Mouse (Mus musculus) embryonic facial prominence, embryonic 13.5 days (tissue): Measurements from ENCODE around the gene Slc25a28. TPM values are rescaled to one million over a fixed set of nuclear protein-coding genes. Genes with fewer than 3 reads are reported as not detected.

ENCODE experiments used
- ATAC-seq: fragments of 200-750 bp; cut with Nextera tagmentation; 2 replicates; pipeline ENCODE4 v1.8.0; 2017; ENCODE audit warnings: low read depth; ENCODE audit not compliant: insufficient number of reproducible peaks, insufficient read depth, low FRiP score, low TSS enrichment
- H3K27ac ChIP-seq: fragments of 300-500 bp; sonication (generic); 2 replicates; pipeline ENCODE4 v1.5.1; 2015; ENCODE audit warnings: moderate library complexity, mild to moderate bottlenecking, inconsistent platforms
- H3K27me3 ChIP-seq: fragments of 300-500 bp; sonication (generic); 2 replicates; pipeline ENCODE4 v1.6.1; 2015; ENCODE audit warnings: mild to moderate bottlenecking, inconsistent platforms
- H3K36me3 ChIP-seq: fragments of 300-500 bp; sonication (generic); 2 replicates; pipeline ENCODE4 v1.6.1; 2015; ENCODE audit warnings: mild to moderate bottlenecking, inconsistent platforms
- H3K4me1 ChIP-seq: fragments of 300-500 bp; sonication (generic); 2 replicates; pipeline ENCODE4 v1.6.1; 2015; ENCODE audit warnings: inconsistent platforms
- H3K4me2 ChIP-seq: fragments of 300-500 bp; sonication (generic); 2 replicates; pipeline ENCODE4 v1.6.1; 2015; ENCODE audit warnings: moderate library complexity, mild to moderate bottlenecking, inconsistent platforms
- H3K4me3 ChIP-seq: fragments of 300-500 bp; sonication (generic); 2 replicates; pipeline ENCODE4 v1.5.1; 2015; ENCODE audit warnings: mild to moderate bottlenecking, inconsistent platforms
- H3K9ac ChIP-seq: fragments of 300-500 bp; sonication (generic); 2 replicates; pipeline ENCODE4 v1.6.1; 2015; ENCODE audit warnings: mild to moderate bottlenecking, inconsistent platforms
- H3K9me3 ChIP-seq: fragments of 300-500 bp; sonication (generic); 2 replicates; pipeline ENCODE4 v1.6.1; 2016; ENCODE audit warnings: inconsistent platforms
- WGBS: fragments of 180-500 bp; shearing (Covaris S2); methylation state at CpG from one replicate; pipeline ENCODE4 v1.1.7; 2015; ENCODE audit warnings: mixed read lengths; 5-methylcytosine and 5-hydroxymethylcytosine counted together
- polyA plus RNA-seq: library from polyadenylated mRNA; unstranded; fragments of >200 nt; fragmentation: Nextera tagmentation; extraction: Ambion mirVana; gene quantifications from 2 replicates; pipeline ENCODE4 v1.2.1, GENCODE M21; 2015

The Slc25a28 gene
- polyA plus RNA-seq, 1 experiment from 2014 or later, result 16.5 TPM

DNA sequence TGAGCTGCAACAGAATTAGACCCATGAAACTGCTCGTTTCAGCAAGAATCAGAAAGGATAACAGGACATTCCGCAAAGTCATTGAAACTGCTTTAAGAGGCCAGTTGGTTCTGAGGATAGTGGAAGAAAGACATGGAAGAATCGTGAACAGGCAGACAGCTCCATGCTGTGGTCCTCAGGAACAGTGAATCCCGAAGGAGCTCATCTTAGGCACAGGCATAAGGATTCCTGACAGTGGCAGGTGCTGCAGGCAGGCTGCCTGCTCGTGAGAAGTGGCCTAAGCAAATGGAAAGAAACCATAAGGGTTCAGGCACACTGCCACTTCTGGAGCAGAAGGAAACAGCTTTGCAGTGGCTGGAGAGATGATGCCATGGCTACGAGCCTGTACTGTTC is 25.1 kb upstream of the Slc25a28 start:
- no peak overlapping the region for H3K4me2 ChIP-seq
- H3K36me3 ChIP-seq, result peaks cover 41% of the 10 kb centered on the region
- no peak for ATAC-seq
- H3K27me3 ChIP-seq, result no peaks in the 10 kb centered on the region
- H3K9ac ChIP-seq, result no peak overlapping the region
- no peaks in the 10 kb centered on the region for H3K9me3 ChIP-seq
- H3K4me3 ChIP-seq, result no peak overlapping the region
- H3K27ac ChIP-seq, result no peak overlapping the region
- WGBS, result 84% methylated on average over 6 of the region's 6 CpGs
- H3K4me1 ChIP-seq, result no peaks in the 10 kb centered on the region

DNA sequence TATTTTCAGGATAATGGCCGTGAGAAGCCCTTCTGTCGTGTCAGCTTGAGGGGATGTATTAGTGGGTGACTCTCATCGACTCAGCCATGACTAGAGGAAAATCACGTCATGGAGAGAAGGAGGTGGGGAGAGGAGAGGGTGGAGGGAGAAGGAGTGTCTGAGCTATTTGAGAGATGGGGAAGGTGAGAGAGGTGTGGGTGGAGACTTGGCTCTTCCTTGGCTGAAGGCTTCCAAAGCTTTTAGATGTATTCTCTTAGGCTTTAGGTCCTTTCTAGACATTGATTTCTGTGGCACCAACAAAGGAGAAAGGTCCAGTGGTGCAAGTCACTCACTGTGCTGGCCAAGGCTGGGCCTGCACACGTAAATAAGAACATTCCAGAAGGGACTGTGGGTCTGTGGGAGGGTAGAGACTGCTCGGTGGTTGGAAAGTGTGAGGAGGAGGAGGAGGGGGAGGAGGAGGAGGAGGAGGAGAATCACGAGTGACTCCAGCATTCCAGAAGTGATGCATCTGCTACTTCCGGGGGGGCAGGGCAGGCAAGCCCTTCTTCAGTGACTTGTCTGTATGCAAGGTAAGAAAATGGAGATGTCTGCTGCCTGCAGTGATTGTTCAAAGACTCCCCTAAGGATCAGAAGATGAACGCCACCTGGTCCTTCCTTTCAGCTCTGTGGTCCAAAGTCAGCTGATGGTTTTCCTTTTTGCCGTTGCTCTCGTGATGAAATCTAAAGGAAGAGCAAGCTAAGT is 24.5 kb upstream of the Slc25a28 start:
- no peak overlapping the region for H3K4me2 ChIP-seq
- H3K9ac ChIP-seq, result no peak overlapping the region
- H3K27ac ChIP-seq, result no peak overlapping the region
- WGBS, result 72% methylated on average over 11 of the region's 11 CpGs
- peaks cover 35% of the 10 kb centered on the region for H3K36me3 ChIP-seq
- no peak for ATAC-seq
- H3K9me3 ChIP-seq, result no peaks in the 10 kb centered on the region
- H3K4me3 ChIP-seq, result no peak overlapping the region
- H3K4me1 ChIP-seq, result no peaks in the 10 kb centered on the region
- no peaks in the 10 kb centered on the region for H3K27me3 ChIP-seq

DNA sequence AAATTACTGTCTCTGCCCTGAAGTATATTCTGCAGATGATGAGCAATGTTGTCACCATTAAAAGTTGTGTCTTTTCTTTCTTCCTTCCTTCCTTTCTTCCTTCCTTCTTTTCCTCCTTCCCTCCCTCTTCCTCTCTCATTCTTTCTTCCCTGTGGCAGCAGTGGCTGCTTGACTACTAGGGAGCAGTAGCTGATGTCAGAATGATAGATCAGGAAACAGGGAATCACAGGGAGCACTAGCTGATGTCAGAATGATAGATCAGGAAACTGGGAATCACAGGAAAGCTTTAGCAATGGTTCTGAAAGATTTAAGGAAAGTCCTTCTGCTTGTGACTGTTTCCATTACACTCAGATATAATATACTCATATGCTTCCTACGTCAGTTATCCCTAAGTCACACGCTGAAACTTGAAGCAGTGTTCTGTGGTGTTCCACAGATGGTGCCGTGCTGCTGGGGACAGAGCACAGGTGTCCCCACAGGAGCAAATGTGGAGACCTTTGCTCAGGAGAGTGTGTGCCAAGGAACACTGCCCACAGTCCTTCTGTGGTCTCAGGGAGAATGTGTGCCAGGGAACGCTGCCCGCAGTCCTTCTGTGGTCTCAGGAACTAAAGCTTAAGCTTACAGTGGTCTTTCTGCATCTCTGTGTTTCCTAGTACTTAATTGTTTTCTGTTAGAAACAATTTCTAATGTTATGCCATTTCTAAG is 23.1 kb upstream of the Slc25a28 start:
- H3K9ac ChIP-seq, result no peak overlapping the region
- no peaks in the 10 kb centered on the region for H3K4me1 ChIP-seq
- no peaks in the 10 kb centered on the region for H3K27me3 ChIP-seq
- no peak overlapping the region for H3K4me2 ChIP-seq
- no peak overlapping the region for H3K27ac ChIP-seq
- peaks cover 32% of the 10 kb centered on the region for H3K36me3 ChIP-seq
- ATAC-seq, result no peak
- no peak overlapping the region for H3K4me3 ChIP-seq
- WGBS, result 86% methylated on average over 5 of the region's 5 CpGs
- no peaks in the 10 kb centered on the region for H3K9me3 ChIP-seq

- H3K27me3 ChIP-seq, result no peaks in the 10 kb centered on the region
- no peaks in the 10 kb centered on the region for H3K9me3 ChIP-seq
- H3K4me1 ChIP-seq, result 0 out of 2 replicates have a peak, but pooled peaks cover under 1% of the 10 kb centered on the region
- no peak overlapping the region for H3K27ac ChIP-seq
- H3K4me2 ChIP-seq, result no peak overlapping the region
- ATAC-seq, result no peak
- H3K9ac ChIP-seq, result no peak overlapping the region
- H3K4me3 ChIP-seq, result no peak overlapping the region
- 65% methylated on average over 10 of the region's 10 CpGs for WGBS
- peaks cover 23% of the 10 kb centered on the region for H3K36me3 ChIP-seq
These were observed 20.9 kb upstream of the Slc25a28 start for GRCm38 (mm10) chr19:43695514-43695964.

DNA sequence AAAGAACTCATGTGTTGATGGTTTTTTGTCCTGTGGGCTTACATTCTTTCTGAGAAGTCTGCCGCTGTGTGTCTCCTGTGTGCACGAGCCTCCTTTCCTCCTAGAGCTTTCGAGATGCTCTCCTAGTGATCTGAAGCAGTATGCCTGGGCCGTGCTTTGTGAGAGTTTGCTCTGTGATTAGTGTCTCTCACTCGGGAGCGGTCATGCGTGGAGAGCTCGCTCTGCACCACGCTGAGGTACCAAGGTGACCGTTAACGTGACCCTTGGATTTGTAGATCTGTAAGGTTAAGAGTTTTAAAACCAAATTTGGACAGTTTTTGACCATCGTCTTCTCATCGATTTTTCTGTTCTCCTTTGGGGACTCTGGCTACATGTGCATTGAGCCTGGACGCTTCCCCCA is 18.1 kb upstream of the Slc25a28 start:
- Histone ChIP-seq H3K4me1 (0 out of 2 replicates have a peak, but pooled peaks cover 5% of the 10 kb centered on the region), H3K36me3 (peaks cover 11% of the 10 kb centered on the region)

GRCm38 (mm10) chr19:43689419-43690246 is 15.0 kb upstream of the Slc25a28 start, which contains the start of gene Entpd7:
Gene Entpd7 (plus strand): TSS chr19:43689672.
- Histone ChIP-seq H3K4me3 (peak within 1 kb of the TSS; percentile 86), H3K27ac (peak within 1 kb of the TSS; percentile 51)
- WGBS, result under 1% methylated on average over 60 of the region's 60 CpGs

More for the DNA sequence above, 18.1 kb upstream of the Slc25a28 start:
- Histone ChIP-seq H3K27ac (no peak overlapping the region), H3K4me2 (no peak overlapping the region), H3K9me3 (no peaks in the 10 kb centered on the region), H3K9ac (no peak overlapping the region), H3K4me3 (no peak overlapping the region), H3K27me3 (no peaks in the 10 kb centered on the region)
- no peak for ATAC-seq
- WGBS, result 75% methylated on average over 14 of the region's 14 CpGs

GRCm38 (mm10) chr19:43681541-43681940 is 6.9 kb upstream of the Slc25a28 start:
- no peak for ATAC-seq
- H3K4me3 ChIP-seq, result no peak overlapping the region
- H3K27me3 ChIP-seq, result no peaks in the 10 kb centered on the region; the same call in 1 of the 2 replicates
- H3K4me1 ChIP-seq, result peaks cover 4% of the 10 kb centered on the region; the same call in 1 of the 2 replicates
- H3K9me3 ChIP-seq, result no peaks in the 10 kb centered on the region
- no peak overlapping the region for H3K27ac ChIP-seq
- no peak overlapping the region for H3K4me2 ChIP-seq
- 87% methylated on average over 4 of the region's 4 CpGs for WGBS
- H3K9ac ChIP-seq, result no peak overlapping the region
- H3K36me3 ChIP-seq, result no peaks in the 10 kb centered on the region

More at GRCm38 (mm10) chr19:43689419-43690246, 15.0 kb upstream of the Slc25a28 start, which contains the start of gene Entpd7:
- no peaks in the 10 kb centered on the region for H3K9me3 ChIP-seq
- peak within 1 kb of the TSS; percentile 83 for H3K9ac ChIP-seq
- H3K4me1 ChIP-seq, result 0 out of 2 replicates have a peak, but pooled peaks cover 5% of the 10 kb centered on the region
- H3K36me3 ChIP-seq, result peaks cover 11% of the 10 kb centered on the region; the same call in 1 of the 2 replicates
- peak; percentile 97 for ATAC-seq
- no peaks in the 10 kb centered on the region for H3K27me3 ChIP-seq
- peak within 1 kb of the TSS; percentile 81 for H3K4me2 ChIP-seq

DNA sequence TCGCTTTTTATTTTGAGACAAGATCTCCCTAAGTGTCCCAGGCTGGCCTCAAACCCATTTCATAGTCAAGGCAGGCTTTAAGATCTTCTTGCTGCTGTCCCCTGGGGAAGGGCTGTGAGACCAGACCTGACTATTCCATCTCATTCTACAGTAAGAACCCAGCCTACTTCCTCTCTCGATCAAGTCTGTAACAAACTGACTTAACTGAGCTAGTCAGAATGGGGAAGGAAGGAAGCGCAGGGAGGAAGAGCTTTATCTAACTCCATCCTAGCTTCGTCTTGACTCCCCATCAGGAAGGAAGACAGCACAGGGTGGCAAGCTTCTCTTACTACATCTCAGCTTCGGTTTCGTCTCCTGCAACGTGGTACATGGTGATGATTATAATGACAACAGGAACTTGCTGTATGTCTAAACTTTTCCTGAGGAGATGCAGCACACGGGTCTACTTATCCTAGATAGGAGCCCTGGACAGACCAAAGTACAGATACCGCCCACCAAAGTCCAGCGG is 4.8 kb upstream of the Slc25a28 start:
- 75% methylated on average over 10 of the region's 10 CpGs for WGBS

DNA sequence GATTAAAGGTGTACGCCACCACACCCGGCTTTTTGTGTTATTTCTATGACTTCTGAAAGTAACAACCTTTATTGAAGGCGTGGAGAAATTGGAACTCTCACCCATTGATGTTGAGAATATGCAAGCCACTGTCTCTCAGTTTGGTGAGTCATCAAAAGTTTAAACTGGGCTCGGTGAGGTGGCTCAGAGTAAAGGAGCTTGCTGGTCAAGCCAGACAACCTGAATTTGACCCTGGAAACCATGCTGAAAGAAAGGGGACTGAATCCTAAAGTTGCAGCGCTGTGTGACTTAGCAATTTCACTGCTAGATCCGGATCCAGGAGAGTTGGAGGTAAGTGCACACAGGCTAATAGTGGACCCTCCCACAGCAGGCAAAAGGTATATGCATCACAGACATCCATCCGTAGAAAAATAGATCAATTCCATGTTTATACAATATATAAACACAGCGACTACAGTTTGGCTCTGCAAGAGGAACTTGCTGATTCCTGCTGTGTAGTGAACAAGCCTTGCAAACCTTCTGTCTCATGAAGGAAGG is 3.9 kb upstream of the Slc25a28 start:
- no peak for ATAC-seq
- no peaks in the 10 kb centered on the region; the same call in 1 of the 2 replicates for H3K27me3 ChIP-seq
- no peaks in the 10 kb centered on the region for H3K9me3 ChIP-seq
- peaks cover 11% of the 10 kb centered on the region for H3K4me1 ChIP-seq
- no peak overlapping the region; the same call in 1 of the 2 replicates for H3K9ac ChIP-seq
- H3K27ac ChIP-seq, result no peak overlapping the region
- no peak overlapping the region for H3K4me2 ChIP-seq
- H3K36me3 ChIP-seq, result no peaks in the 10 kb centered on the region
- WGBS, result 74% methylated on average over 8 of the region's 8 CpGs
- H3K4me3 ChIP-seq, result no peak overlapping the region

More for the DNA sequence above, 4.8 kb upstream of the Slc25a28 start:
- Histone ChIP-seq H3K27me3 (no peaks in the 10 kb centered on the region; the same call in 1 of the 2 replicates), H3K9me3 (no peaks in the 10 kb centered on the region), H3K27ac (no peak overlapping the region), H3K4me2 (no peak overlapping the region), H3K9ac (no peak overlapping the region), H3K36me3 (no peaks in the 10 kb centered on the region), H3K4me3 (no peak overlapping the region), H3K4me1 (peaks cover 10% of the 10 kb centered on the region; the same call in 1 of the 2 replicates)
- no peak for ATAC-seq

DNA sequence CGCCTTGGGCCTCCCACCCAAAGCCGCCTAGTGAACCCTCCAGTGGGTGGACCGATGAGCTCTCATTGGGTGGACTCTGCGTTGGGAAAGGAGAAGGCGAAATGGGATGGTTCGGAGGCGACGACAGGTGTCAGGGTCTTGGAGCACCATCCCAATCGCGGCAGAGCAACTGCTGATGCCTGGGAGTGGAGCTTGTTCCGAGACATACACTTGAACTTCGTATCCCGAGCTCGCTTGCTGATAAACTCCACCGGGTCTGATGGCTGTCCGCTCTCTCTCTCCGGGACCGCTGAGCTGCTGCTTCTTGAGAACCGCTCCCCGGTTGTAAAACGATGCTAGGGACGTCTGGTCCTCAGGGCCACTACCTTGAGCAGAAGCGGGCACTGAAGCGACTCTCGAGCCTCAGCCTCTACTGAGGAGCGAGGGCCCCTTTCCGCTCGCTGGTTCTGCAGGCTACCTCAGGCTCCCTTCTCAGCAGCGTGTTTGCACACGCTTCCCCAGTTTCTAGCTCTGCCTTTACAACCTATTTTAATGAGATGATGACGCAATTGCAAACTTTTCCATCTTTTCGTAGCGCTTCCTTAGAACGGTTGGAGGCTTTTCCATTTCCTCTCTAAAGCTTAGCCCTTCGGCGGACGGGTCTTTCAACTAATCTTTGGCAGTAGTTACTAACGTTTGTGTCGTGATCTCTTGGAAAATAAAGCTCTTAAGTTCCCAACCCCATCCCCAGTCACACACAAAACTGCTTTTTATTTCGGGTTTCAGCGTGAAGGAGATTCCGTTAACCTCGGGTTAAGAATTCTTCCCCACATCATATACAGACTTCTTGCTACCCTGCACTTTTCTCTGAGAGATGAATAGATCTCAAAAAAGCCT is 1.1 kb upstream of the Slc25a28 start:
- Histone ChIP-seq H3K4me2 (peak overlapping the region; percentile 92), H3K9me3 (no peaks in the 10 kb centered on the region), H3K9ac (peak overlapping the region; percentile 77), H3K27me3 (no peaks in the 10 kb centered on the region; the same call in 1 of the 2 replicates), H3K27ac (peak overlapping the region; percentile 91), H3K4me3 (peak overlapping the region; percentile 88), H3K4me1 (peaks cover 21% of the 10 kb centered on the region), H3K36me3 (no peaks in the 10 kb centered on the region)
- ATAC-seq, result no peak
- WGBS, result 1% methylated on average over 43 of the region's 43 CpGs
